Mouse (Mus musculus) lung, embryonic 16.5 days (tissue): ENCODE results near the gene Macf1. TPM values are rescaled to one million over a fixed set of nuclear protein-coding genes. Genes with fewer than 3 reads are reported as not detected.
A peak's percentile ranks its signal among the peaks of the same experiment; 100 is the strongest.
"Not testable (repeated sequence)": the region's sequence is repeated elsewhere in the genome, so short reads cannot be mapped to it uniquely, and the experiment has no call there.

Source experiments
- ATAC-seq: fragments of 200-750 bp; cut with Nextera tagmentation; 2 replicates; pipeline ENCODE4 v1.8.0; 2017; ENCODE audit warnings: low read depth, mild to moderate bottlenecking, moderate library complexity
- H3K27ac ChIP-seq: fragments of 300-500 bp; sonication (generic); 2 replicates; pipeline ENCODE4 v1.5.1; 2014; ENCODE audit warnings: mild to moderate bottlenecking, control low read depth, low read length
- H3K27me3 ChIP-seq: fragments of 300-500 bp; sonication (generic); 2 replicates; pipeline ENCODE4 v1.6.1; 2014; ENCODE audit warnings: low read depth, low read length, mixed read lengths; ENCODE audit not compliant: control insufficient read depth, insufficient read depth
- H3K36me3 ChIP-seq: fragments of 300-500 bp; sonication (generic); 2 replicates; pipeline ENCODE4 v1.6.1; 2014; ENCODE audit warnings: low read length; ENCODE audit not compliant: control insufficient read depth, insufficient read depth
- H3K4me1 ChIP-seq: fragments of 300-500 bp; sonication (generic); replicated peaks from 2 replicates; pipeline ENCODE4 v1.6.1; 2014; ENCODE audit warnings: low read length, mixed read lengths; ENCODE audit not compliant: control insufficient read depth, insufficient read depth
- H3K4me2 ChIP-seq: fragments of 300-500 bp; sonication (generic); 2 replicates; pipeline ENCODE4 v1.6.1; 2014; ENCODE audit warnings: low read depth, low read length, control low read depth
- H3K4me3 ChIP-seq: fragments of 300-500 bp; sonication (generic); 2 replicates; pipeline ENCODE4 v1.5.1; 2014; ENCODE audit warnings: mild to moderate bottlenecking, low read length, control low read depth
- H3K9ac ChIP-seq: fragments of 300-500 bp; sonication (generic); 2 replicates; pipeline ENCODE4 v1.6.1; 2014; ENCODE audit warnings: low read length, control low read depth
- H3K9me3 ChIP-seq: fragments of 300-500 bp; sonication (generic); 2 replicates; pipeline ENCODE4 v1.6.1; 2016; ENCODE audit warnings: low read length; ENCODE audit not compliant: control insufficient read depth
- WGBS: fragments of 180-500 bp; shearing (Covaris S2); extraction: QIAGEN DNeasy Blood & Tissue Kit; methylation state at CpG from one replicate; pipeline ENCODE4 v1.1.7; 2014; 5-methylcytosine and 5-hydroxymethylcytosine counted together
- polyA plus RNA-seq: library from polyadenylated mRNA; unstranded; fragments of >200 nt; fragmentation: Nextera tagmentation; extraction: Ambion mirVana; gene quantifications from 2 replicates; pipeline ENCODE4 v1.2.1, GENCODE M21; 2015

Gene Macf1
- polyA plus RNA-seq, 1 experiment from 2014 or later = 77.8 TPM

- Histone ChIP-seq H3K9ac (peak overlapping the region; percentile 97), H3K9me3 (no peaks in the 10 kb centered on the region), H3K27ac (peak overlapping the region; percentile 98), H3K4me1 (peaks cover 31% of the 10 kb centered on the region), H3K4me2 (peak overlapping the region; percentile 72), H3K4me3 (peak overlapping the region; percentile 96), H3K27me3 (no peaks in the 10 kb centered on the region), H3K36me3 (no peaks in the 10 kb centered on the region)
- peak; percentile 85 for ATAC-seq
- under 1% methylated on average over 85 of the region's 125 CpGs for WGBS
These were observed 19.9 kb downstream of the Macf1 start for GRCm38 (mm10) chr4:123664021-123664950.

DNA sequence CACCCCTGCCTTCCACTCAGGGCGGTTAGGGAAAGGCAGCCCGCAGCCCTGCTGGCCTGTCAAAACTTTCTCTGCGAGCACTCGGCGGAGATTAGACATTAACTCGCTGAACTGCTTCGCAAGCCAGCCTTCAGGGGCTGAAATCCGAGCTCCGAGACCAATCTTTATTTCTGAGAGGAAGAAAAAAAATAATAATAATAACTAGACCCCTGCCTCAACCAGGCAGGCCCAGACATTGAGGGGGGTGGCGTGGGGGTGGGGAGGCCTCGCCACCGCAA lies 20.5 kb downstream of the Macf1 start:
- peak overlapping the region; percentile 72 for H3K4me2 ChIP-seq
- no peaks in the 10 kb centered on the region for H3K9me3 ChIP-seq
- H3K4me3 ChIP-seq = peak overlapping the region; percentile 96
- peaks cover 31% of the 10 kb centered on the region for H3K4me1 ChIP-seq
- H3K36me3 ChIP-seq = no peaks in the 10 kb centered on the region
- H3K27ac ChIP-seq = peak overlapping the region; percentile 98
- no peaks in the 10 kb centered on the region for H3K27me3 ChIP-seq
- WGBS = 0% methylated on average over 12 of the region's 12 CpGs
- peak; percentile 23; the same call in 1 of the 2 replicates for ATAC-seq
- peak overlapping the region; percentile 97 for H3K9ac ChIP-seq

GRCm38 (mm10) chr4:123662914-123663687 lies 21.1 kb downstream of the Macf1 start:
- WGBS = 3% methylated on average over 15 of the region's 15 CpGs
- peaks cover 31% of the 10 kb centered on the region for H3K4me1 ChIP-seq

GRCm38 (mm10) chr4:123658175-123658574 lies 26.0 kb downstream of the Macf1 start:
- Histone ChIP-seq H3K27me3 (no peaks in the 10 kb centered on the region), H3K4me1 (peaks cover 17% of the 10 kb centered on the region), H3K4me2 (no peak overlapping the region), H3K27ac (no peak overlapping the region), H3K9ac (no peak overlapping the region), H3K9me3 (no peaks in the 10 kb centered on the region), H3K36me3 (no peaks in the 10 kb centered on the region), H3K4me3 (no peak overlapping the region)
- no peak for ATAC-seq
- WGBS = 83% methylated on average over 1 of the region's 1 CpGs

More at GRCm38 (mm10) chr4:123662914-123663687, 21.1 kb downstream of the Macf1 start:
- peak overlapping the region; percentile 98 for H3K27ac ChIP-seq
- peak overlapping the region; percentile 72 for H3K4me2 ChIP-seq
- peak overlapping the region; percentile 97 for H3K9ac ChIP-seq
- H3K36me3 ChIP-seq = no peaks in the 10 kb centered on the region
- ATAC-seq = no peak
- no peaks in the 10 kb centered on the region for H3K27me3 ChIP-seq
- H3K9me3 ChIP-seq = no peaks in the 10 kb centered on the region
- H3K4me3 ChIP-seq = peak overlapping the region; percentile 96

DNA sequence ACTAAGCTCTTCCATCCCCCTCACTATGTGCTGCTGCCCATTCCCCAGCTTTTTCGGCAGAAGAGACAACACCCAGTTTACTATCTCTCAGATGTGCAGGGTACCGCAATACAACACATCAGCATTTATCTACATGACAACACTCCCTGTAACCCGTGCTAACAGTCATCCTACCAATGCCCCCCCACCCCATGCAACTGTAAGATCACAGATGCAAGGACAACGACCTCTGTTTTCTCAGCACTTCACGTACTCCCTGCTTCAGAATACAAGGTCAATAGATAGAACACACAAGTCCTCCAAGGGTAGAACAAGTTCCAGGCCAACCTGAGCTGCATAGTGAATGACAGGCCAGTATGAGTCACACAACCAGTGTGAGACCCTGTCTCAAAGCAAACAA lies 28.9 kb downstream of the Macf1 start:
- WGBS = 79% methylated on average over 5 of the region's 5 CpGs
- Histone ChIP-seq H3K27ac (no peak overlapping the region), H3K4me3 (no peak overlapping the region), H3K27me3 (no peaks in the 10 kb centered on the region), H3K4me2 (no peak overlapping the region), H3K36me3 (no peaks in the 10 kb centered on the region), H3K4me1 (no peaks in the 10 kb centered on the region; the same call in 1 of the 2 replicates), H3K9me3 (no peaks in the 10 kb centered on the region), H3K9ac (no peak overlapping the region)
- no peak for ATAC-seq

GRCm38 (mm10) chr4:123654566-123654965 lies 29.6 kb downstream of the Macf1 start:
- ATAC-seq = no peak
- no peaks in the 10 kb centered on the region; the same call in 1 of the 2 replicates for H3K4me1 ChIP-seq
- 93% methylated on average over 4 of the region's 4 CpGs for WGBS

GRCm38 (mm10) chr4:123653446-123653845 lies 30.7 kb downstream of the Macf1 start:
- H3K9me3 ChIP-seq, H3K27ac ChIP-seq, H3K4me3 ChIP-seq, ATAC-seq, H3K36me3 ChIP-seq, H3K27me3 ChIP-seq, H3K4me1 ChIP-seq, H3K4me2 ChIP-seq, H3K9ac ChIP-seq: not testable (repeated sequence)
- 84% methylated on average over 5 of the region's 5 CpGs for WGBS

More at GRCm38 (mm10) chr4:123654566-123654965, 29.6 kb downstream of the Macf1 start:
- Histone ChIP-seq H3K27me3 (no peaks in the 10 kb centered on the region), H3K4me2 (no peak overlapping the region), H3K36me3 (no peaks in the 10 kb centered on the region), H3K9me3 (no peaks in the 10 kb centered on the region), H3K4me3 (no peak overlapping the region), H3K9ac (no peak overlapping the region), H3K27ac (no peak overlapping the region)

- H3K4me3 ChIP-seq = no peak overlapping the region
- ATAC-seq = no peak
- H3K4me1 ChIP-seq = peaks cover 8% of the 10 kb centered on the region
- no peak overlapping the region for H3K9ac ChIP-seq
- H3K9me3 ChIP-seq = no peaks in the 10 kb centered on the region
- H3K36me3 ChIP-seq = no peaks in the 10 kb centered on the region
- WGBS = 48% methylated on average over 3 of the region's 3 CpGs
- no peak overlapping the region for H3K27ac ChIP-seq
- H3K4me2 ChIP-seq = no peak overlapping the region
- H3K27me3 ChIP-seq = no peaks in the 10 kb centered on the region
These were observed 32.0 kb downstream of the Macf1 start for GRCm38 (mm10) chr4:123652130-123652529.

DNA sequence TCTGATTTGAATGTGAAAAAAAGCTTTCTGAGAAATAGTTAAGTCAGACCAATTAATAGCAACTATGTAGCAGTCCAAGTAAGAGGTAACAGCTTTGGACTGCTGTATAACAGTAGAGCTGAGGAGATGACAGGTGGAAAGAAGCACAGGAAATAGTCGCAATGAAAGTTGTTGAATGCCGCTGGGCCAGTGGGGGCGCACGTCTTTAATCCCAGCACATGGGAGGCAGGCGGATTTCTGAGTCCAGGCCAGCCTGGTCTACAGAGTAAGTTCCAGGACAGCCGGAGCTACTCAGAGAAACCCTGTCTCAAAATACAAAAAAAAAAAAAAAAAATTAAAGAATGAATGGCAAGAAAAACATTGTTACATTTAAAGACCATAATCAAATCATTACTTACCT lies 35.0 kb downstream of the Macf1 start:
- Histone ChIP-seq H3K4me1 (peaks cover 8% of the 10 kb centered on the region), H3K9ac (no peak overlapping the region), H3K4me2 (no peak overlapping the region), H3K27ac (no peak overlapping the region), H3K27me3 (no peaks in the 10 kb centered on the region), H3K9me3 (no peaks in the 10 kb centered on the region), H3K4me3 (no peak overlapping the region), H3K36me3 (no peaks in the 10 kb centered on the region)
- ATAC-seq = no peak
- 78% methylated on average over 6 of the region's 6 CpGs for WGBS
